Mouse (Mus musculus) neural tube, postnatal 0 days (tissue): ENCODE data around the gene Ube2dnl1. TPM values are rescaled to one million over a fixed set of nuclear protein-coding genes. Genes with fewer than 3 reads are reported as not detected.

ENCODE experiments used
- polyA plus RNA-seq: library from polyadenylated mRNA; unstranded; fragments of >200 nt; fragmentation: Nextera tagmentation; extraction: Ambion mirVana; gene quantifications from 2 replicates; pipeline ENCODE4 v1.2.1, GENCODE M21; 2015

Gene Ube2dnl1
- not detected in 2 replicates for polyA plus RNA-seq

GRCm38 (mm10) chrX:114904712-114905111 lies at the start of gene Ube2dnl1:
TSS of gene Ube2dnl1 (plus strand) at chrX:114905012.

GRCm38 (mm10) chrX:114907282-114907681 lies 2.5 kb downstream of the Ube2dnl1 start, which contains the start of gene Ube2dnl2:
TSS of gene Ube2dnl2 (plus strand) at chrX:114907582.

Other genes starting within 250 kb of the Ube2dnl1 start
- not detected in 2 replicates for gene Ube2dnl2, start 2.6 kb downstream of the Ube2dnl1 start, polyA plus RNA-seq